Mouse (Mus musculus) hindbrain, embryonic 11.5 days (tissue): ENCODE results near the gene Klhl31. TPM values are rescaled to one million over a fixed set of nuclear protein-coding genes. Genes with fewer than 3 reads are reported as not detected.

ENCODE experiments used
- ATAC-seq: fragments of 200-750 bp; cut with Nextera tagmentation; 2 replicates; pipeline ENCODE4 v1.8.0; 2017; ENCODE audit warnings: mild to moderate bottlenecking, moderate TSS enrichment, moderate library complexity; ENCODE audit not compliant: low FRiP score
- DNase-seq: peaks from one replicate; pipeline ENCODE4 v3.0.0-alpha.2; 2015; ENCODE audit warnings: low spot score
- H3K27ac ChIP-seq: fragments of 300-500 bp; sonication (generic); 2 replicates; pipeline ENCODE4 v1.5.1; 2014; ENCODE audit warnings: mild to moderate bottlenecking, low read depth, low read length
- H3K27me3 ChIP-seq: fragments of 300-500 bp; sonication (generic); 2 replicates; pipeline ENCODE4 v1.6.1; 2014; ENCODE audit warnings: mild to moderate bottlenecking, low read length, moderate library complexity, mixed read lengths; ENCODE audit not compliant: control insufficient read depth, insufficient read depth
- H3K36me3 ChIP-seq: fragments of 300-500 bp; sonication (generic); 2 replicates; pipeline ENCODE4 v1.6.1; 2014; ENCODE audit warnings: mild to moderate bottlenecking, low read length, moderate library complexity, mixed read lengths; ENCODE audit not compliant: control insufficient read depth, insufficient read depth
- H3K4me1 ChIP-seq: fragments of 300-500 bp; sonication (generic); replicated peaks from 2 replicates; pipeline ENCODE4 v1.6.1; 2014; ENCODE audit warnings: low read length, mixed read lengths; ENCODE audit not compliant: control insufficient read depth, insufficient read depth
- H3K4me2 ChIP-seq: fragments of 300-500 bp; sonication (generic); replicated peaks from 2 replicates; pipeline ENCODE4 v1.6.1; 2014; ENCODE audit warnings: mild to moderate bottlenecking, low read depth, low read length
- H3K4me3 ChIP-seq: fragments of 300-500 bp; sonication (generic); 2 replicates; pipeline ENCODE4 v1.5.1; 2014; ENCODE audit warnings: low read depth, low read length
- H3K9ac ChIP-seq: fragments of 300-500 bp; sonication (generic); 2 replicates; pipeline ENCODE4 v1.6.1; 2014; ENCODE audit warnings: low read depth, low read length
- H3K9me3 ChIP-seq: fragments of 300-500 bp; sonication (generic); 2 replicates; pipeline ENCODE4 v1.6.1; 2016; ENCODE audit warnings: low read length; ENCODE audit not compliant: control insufficient read depth
- WGBS: fragments of 180-500 bp; shearing (Covaris S2); extraction: QIAGEN DNeasy Blood & Tissue Kit; methylation state at CpG from one replicate; pipeline ENCODE4 v1.1.7; 2014; 5-methylcytosine and 5-hydroxymethylcytosine counted together
- polyA plus RNA-seq: library from polyadenylated mRNA; unstranded; fragments of >200 nt; fragmentation: Nextera tagmentation; extraction: Ambion mirVana; gene quantifications from 2 replicates; pipeline ENCODE4 v1.2.1, GENCODE M21; 2014

Klhl31 gene
- polyA plus RNA-seq, 1 experiment from 2014 or later, result 1.1 TPM

GRCm38 (mm10) chr9:77703476-77703875 lies 67.2 kb downstream of the Klhl31 start:
- Histone ChIP-seq H3K4me3 (no peak overlapping the region), H3K4me1 (no peaks in the 10 kb centered on the region), H3K27ac (no peak overlapping the region), H3K9ac (no peak overlapping the region), H3K4me2 (no peak overlapping the region), H3K36me3 (no peaks in the 10 kb centered on the region), H3K27me3 (no peaks in the 10 kb centered on the region), H3K9me3 (no peaks in the 10 kb centered on the region)
- ATAC-seq, result no peak
- 86% methylated on average over 4 of the region's 4 CpGs for whole genome bisulfite sequencing
- DNase-seq, result no peak

- no peaks in the 10 kb centered on the region for H3K36me3 ChIP-seq
- 80% methylated on average over 4 of the region's 4 CpGs for WGBS
- no peaks in the 10 kb centered on the region for H3K4me1 ChIP-seq
- no peaks in the 10 kb centered on the region for H3K9me3 ChIP-seq
- no peak overlapping the region for H3K9ac ChIP-seq
- DNase-seq (no peak), ATAC-seq (no peak)
- H3K27me3 ChIP-seq, result no peaks in the 10 kb centered on the region
- no peak overlapping the region for H3K4me2 ChIP-seq
- no peak overlapping the region for H3K27ac ChIP-seq
- H3K4me3 ChIP-seq, result no peak overlapping the region
Observed at GRCm38 (mm10) chr9:77704108-77704507, 67.8 kb downstream of the Klhl31 start.

- WGBS, result 86% methylated on average over 6 of the region's 6 CpGs
- ATAC-seq, result no peak
- H3K27ac ChIP-seq, result no peak overlapping the region
- no peak overlapping the region for H3K9ac ChIP-seq
- no peaks in the 10 kb centered on the region for H3K36me3 ChIP-seq
- no peaks in the 10 kb centered on the region for H3K9me3 ChIP-seq
- no peak overlapping the region for H3K4me2 ChIP-seq
- H3K27me3 ChIP-seq, result no peaks in the 10 kb centered on the region
- no peak for DNase-seq
- no peaks in the 10 kb centered on the region for H3K4me1 ChIP-seq
- no peak overlapping the region for H3K4me3 ChIP-seq
Observed at GRCm38 (mm10) chr9:77706515-77706914, 70.2 kb downstream of the Klhl31 start.

- Histone ChIP-seq H3K4me3 (no peak overlapping the region), H3K9me3 (no peaks in the 10 kb centered on the region), H3K36me3 (no peaks in the 10 kb centered on the region), H3K9ac (no peak overlapping the region), H3K4me1 (no peaks in the 10 kb centered on the region), H3K4me2 (no peak overlapping the region), H3K27me3 (no peaks in the 10 kb centered on the region), H3K27ac (no peak overlapping the region)
- ATAC-seq, result no peak
- 87% methylated on average over 9 of the region's 9 CpGs for WGBS
- no peak for DNase-seq
Observed at GRCm38 (mm10) chr9:77707433-77708139, 71.3 kb downstream of the Klhl31 start.

- 67% methylated on average over 5 of the region's 5 CpGs for WGBS
- no peaks in the 10 kb centered on the region for H3K4me1 ChIP-seq
- no peaks in the 10 kb centered on the region for H3K36me3 ChIP-seq
- ATAC-seq (no peak), DNase-seq (no peak)
- no peaks in the 10 kb centered on the region for H3K27me3 ChIP-seq
- no peak overlapping the region for H3K9ac ChIP-seq
- no peaks in the 10 kb centered on the region for H3K9me3 ChIP-seq
- no peak overlapping the region for H3K27ac ChIP-seq
- H3K4me2 ChIP-seq, result no peak overlapping the region
- no peak overlapping the region for H3K4me3 ChIP-seq
Observed at GRCm38 (mm10) chr9:77708950-77709349, 72.7 kb downstream of the Klhl31 start.

Other genes starting within 250 kb of the Klhl31 start
- gene Lrrc1, start 91.6 kb upstream of the Klhl31 start, polyA plus RNA-seq, result 9.0 and 10.2 TPM in 2 replicates
- 19.5 and 22.6 TPM in 2 replicates for gene Gclc, start 118.0 kb downstream of the Klhl31 start, polyA plus RNA-seq